Mouse (Mus musculus) heart, adult 2 months (tissue): ENCODE measurements around the gene Cidec.

Source experiments
- CTCF ChIP-seq: fragments of 200-600 bp; IDR thresholded peaks from 2 replicates; pipeline ENCODE4 v1.8.1; 2022; ENCODE audit warnings: antibody characterized with exemption, mild to moderate bottlenecking, moderate library complexity
- EP300 ChIP-seq: fragments of 200-500 bp; IDR thresholded peaks from 2 replicates; pipeline ENCODE4 v1.6.1; 2011; ENCODE audit warnings: low read depth, low read length, control low read depth; ENCODE audit not compliant: insufficient read depth
- POLR2A ChIP-seq: fragments of 200-500 bp; IDR thresholded peaks from 2 replicates; pipeline ENCODE4 v1.6.1; 2011; ENCODE audit warnings: mild to moderate bottlenecking, low read depth, low read length, control low read depth; ENCODE audit not compliant: insufficient read depth

DNA sequence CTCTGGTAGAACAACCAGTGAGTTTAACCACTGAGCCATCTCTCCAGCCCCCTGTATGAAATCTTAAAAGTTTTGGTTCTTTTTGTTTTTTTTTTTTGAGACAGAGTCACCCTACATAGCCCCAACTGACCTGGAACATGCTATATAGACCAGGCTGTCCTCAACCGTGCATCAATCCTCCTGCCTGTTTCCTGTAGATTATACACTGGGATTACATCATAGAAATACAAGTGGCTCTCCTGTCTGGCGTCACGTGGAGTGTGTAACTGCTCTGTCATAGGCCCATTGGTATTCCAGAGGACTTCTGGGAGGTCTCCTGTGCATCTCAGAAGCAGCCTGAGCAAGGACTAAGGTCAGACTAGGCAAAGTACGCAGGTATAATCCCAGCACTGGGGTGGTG lies 12.6 kb downstream of the Cidec start:
- TF ChIP-seq CTCF (no peak), POLR2A (no peak), EP300 (no peak)
